Mouse (Mus musculus) erythroblast, embryonic 14.5 days (primary cell): ENCODE results near the gene Adam17. TPM values are rescaled to one million over a fixed set of nuclear protein-coding genes. Genes with fewer than 3 reads are reported as not detected.

ENCODE experiments used
- H3K27me3 ChIP-seq: 2 replicates; pipeline ENCODE4 v1.6.1; 2012; ENCODE audit warnings: inconsistent platforms; ENCODE audit not compliant: control insufficient read depth
- H3K36me3 ChIP-seq: 2 replicates; pipeline ENCODE4 v1.6.1; 2012; ENCODE audit warnings: mild to moderate bottlenecking, inconsistent platforms; ENCODE audit not compliant: control insufficient read depth
- H3K4me1 ChIP-seq: 2 replicates; pipeline ENCODE4 v1.6.1; 2012; ENCODE audit warnings: inconsistent platforms; ENCODE audit not compliant: control insufficient read depth
- H3K4me3 ChIP-seq: replicated peaks from 2 replicates; pipeline ENCODE3; 2012; ENCODE audit warnings: moderate library complexity, mild to moderate bottlenecking, inconsistent platforms
- H3K9me3 ChIP-seq: 2 replicates; pipeline ENCODE4 v1.6.1; 2012; ENCODE audit warnings: low read length, inconsistent platforms, mixed read lengths; ENCODE audit not compliant: control insufficient read depth
- GATA1 ChIP-seq: IDR thresholded peaks from 2 replicates; pipeline ENCODE4 v1.6.1; 2012; ENCODE audit warnings: low read length, inconsistent platforms, mixed read lengths
- TAL1 ChIP-seq: IDR thresholded peaks from 3 replicates; pipeline ENCODE4 v1.6.1; 2012; ENCODE audit warnings: low read length, inconsistent platforms, mixed read lengths
- polyA plus RNA-seq: library from polyadenylated mRNA; stranded (reverse); fragments of >175 nt; gene quantifications from 2 replicates; pipeline ENCODE4 v1.2.3, GENCODE M21; 2012

Adam17 gene
- polyA plus RNA-seq, result 0.50 and 0.58 TPM in 2 replicates

GRCm38 (mm10) chr12:21373100-21373819 lies at the start of gene Adam17:
Adam17 (minus strand) TSS chr12:21373632.
- Histone ChIP-seq H3K36me3 (peaks cover 1% of the 10 kb centered on the region; the same call in 1 of the 2 replicates), H3K4me1 (peaks cover 29% of the 10 kb centered on the region), H3K9me3 (no peaks in the 10 kb centered on the region), H3K4me3 (peak within 1 kb of the TSS; percentile 97), H3K27me3 (no peaks in the 10 kb centered on the region)
- TF ChIP-seq GATA1, result no peak
- no peak for TF ChIP-seq TAL1

- Histone ChIP-seq H3K27me3 (no peaks in the 10 kb centered on the region), H3K9me3 (no peaks in the 10 kb centered on the region), H3K4me1 (peaks cover 38% of the 10 kb centered on the region), H3K4me3 (peak overlapping the region; percentile 95), H3K36me3 (peaks cover 21% of the 10 kb centered on the region)
- TF ChIP-seq GATA1 (no peak), TAL1 (no peak)
Measured at GRCm38 (mm10) chr12:21418621-21419131, 45.2 kb upstream of the Adam17 start.

- peaks cover 39% of the 10 kb centered on the region for H3K4me1 ChIP-seq
Measured at GRCm38 (mm10) chr12:21418083-21418482, 44.7 kb upstream of the Adam17 start.

DNA sequence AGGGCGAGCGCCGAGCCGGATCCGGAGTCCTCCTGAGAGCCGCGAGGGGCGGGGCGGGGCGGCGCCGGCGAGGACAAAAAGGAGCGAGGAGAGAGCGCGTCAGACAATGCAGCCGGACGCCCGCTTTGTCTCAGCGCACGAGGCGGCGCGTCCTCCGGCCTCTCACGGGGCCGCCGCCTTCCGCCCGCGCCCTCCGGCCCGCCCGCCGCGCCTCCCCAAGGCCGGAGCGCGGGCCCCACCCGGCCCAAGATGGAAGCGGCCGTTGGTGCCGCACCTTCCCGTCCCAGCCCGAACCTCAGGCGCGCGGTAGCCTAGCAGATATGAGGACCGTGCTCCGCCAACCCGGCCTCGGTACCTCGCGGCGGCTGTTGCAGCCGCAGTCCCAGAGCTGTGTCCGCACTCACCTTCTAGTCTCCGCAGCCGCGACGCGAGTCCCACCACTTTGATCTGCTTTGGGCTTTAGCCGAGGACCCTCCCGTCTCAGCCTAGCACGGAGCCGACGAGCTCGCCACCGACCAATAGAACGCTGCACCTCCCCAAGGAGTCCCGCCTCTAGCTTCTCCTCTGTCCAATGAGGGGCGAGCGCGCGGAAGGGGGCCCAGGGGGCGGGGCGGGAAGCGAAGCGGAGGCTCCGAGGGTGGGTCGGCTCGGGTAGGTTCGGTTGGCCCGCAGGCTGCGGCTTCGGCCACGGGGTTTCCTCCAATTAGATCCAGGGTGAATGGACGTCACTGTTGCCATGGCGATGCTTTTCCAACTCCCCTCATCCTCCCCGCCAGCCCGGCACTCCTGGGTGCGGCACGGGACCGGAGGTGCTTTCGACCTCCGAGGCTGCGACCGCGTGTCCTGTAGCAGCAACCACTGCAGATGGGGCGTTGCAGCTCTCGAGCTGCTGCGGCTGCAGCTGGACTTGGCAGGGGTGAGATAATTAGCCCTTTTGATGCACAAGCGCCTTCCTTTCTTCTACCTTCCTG lies 44.0 kb upstream of the Adam17 start, which contains the start of gene Ywhaq:
TSS of gene Ywhaq (minus strand) at position 538 of the 971 bp plus-strand sequence.
- Histone ChIP-seq H3K36me3 (peaks cover 34% of the 10 kb centered on the region), H3K4me1 (peaks cover 43% of the 10 kb centered on the region), H3K9me3 (0 out of 2 replicates have a peak, but pooled peaks cover 2% of the 10 kb centered on the region), H3K27me3 (no peaks in the 10 kb centered on the region), H3K4me3 (peak within 1 kb of the TSS; percentile 95)
- TF ChIP-seq GATA1 (no peak), TAL1 (no peak)

More at GRCm38 (mm10) chr12:21418083-21418482, 44.7 kb upstream of the Adam17 start:
- Histone ChIP-seq H3K9me3 (0 out of 2 replicates have a peak, but pooled peaks cover 2% of the 10 kb centered on the region), H3K4me3 (peak overlapping the region; percentile 95), H3K36me3 (peaks cover 27% of the 10 kb centered on the region), H3K27me3 (no peaks in the 10 kb centered on the region)
- TF ChIP-seq TAL1 (no peak), GATA1 (no peak)

DNA sequence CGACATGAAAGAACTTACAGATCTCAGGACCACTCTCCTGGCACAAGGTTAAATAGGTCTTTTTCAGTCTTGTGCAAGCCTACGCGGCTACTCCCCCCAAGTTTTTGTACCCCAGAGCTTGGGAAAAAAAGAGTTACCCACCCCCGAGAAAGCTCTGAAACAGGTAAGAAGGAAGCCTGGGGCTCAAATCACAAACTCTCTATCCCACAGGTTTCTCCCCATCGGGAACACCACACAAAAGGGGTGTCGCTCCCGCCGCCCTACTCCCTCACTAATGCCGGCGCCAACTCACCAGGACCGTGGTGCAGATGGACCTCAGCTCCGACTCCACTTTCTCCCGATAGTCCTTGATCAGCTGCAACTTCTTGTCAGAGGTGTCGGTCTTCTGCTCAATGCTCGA lies 43.1 kb upstream of the Adam17 start:
- 0 out of 2 replicates have a peak, but pooled peaks cover 2% of the 10 kb centered on the region for H3K9me3 ChIP-seq
- TF ChIP-seq GATA1, result no peak
- TF ChIP-seq TAL1, result no peak
- H3K4me1 ChIP-seq, result peaks cover 49% of the 10 kb centered on the region
- no peaks in the 10 kb centered on the region for H3K27me3 ChIP-seq
- H3K36me3 ChIP-seq, result peaks cover 42% of the 10 kb centered on the region
- H3K4me3 ChIP-seq, result peak overlapping the region; percentile 71

- H3K36me3 ChIP-seq, result peaks cover 80% of the 10 kb centered on the region
- TF ChIP-seq GATA1 (no peak), TAL1 (no peak)
- peaks cover 48% of the 10 kb centered on the region for H3K4me1 ChIP-seq
- no peaks in the 10 kb centered on the region for H3K27me3 ChIP-seq
- 0 out of 2 replicates have a peak, but pooled peaks cover 2% of the 10 kb centered on the region for H3K9me3 ChIP-seq
- H3K4me3 ChIP-seq, result no peak overlapping the region
Measured at GRCm38 (mm10) chr12:21410620-21411019, 37.2 kb upstream of the Adam17 start.

GRCm38 (mm10) chr12:21409651-21410050 lies 36.2 kb upstream of the Adam17 start:
- Histone ChIP-seq H3K9me3 (0 out of 2 replicates have a peak, but pooled peaks cover 2% of the 10 kb centered on the region), H3K4me1 (peaks cover 38% of the 10 kb centered on the region), H3K4me3 (no peak overlapping the region), H3K27me3 (no peaks in the 10 kb centered on the region), H3K36me3 (peaks cover 78% of the 10 kb centered on the region)
- TF ChIP-seq TAL1, result no peak
- no peak for TF ChIP-seq GATA1

DNA sequence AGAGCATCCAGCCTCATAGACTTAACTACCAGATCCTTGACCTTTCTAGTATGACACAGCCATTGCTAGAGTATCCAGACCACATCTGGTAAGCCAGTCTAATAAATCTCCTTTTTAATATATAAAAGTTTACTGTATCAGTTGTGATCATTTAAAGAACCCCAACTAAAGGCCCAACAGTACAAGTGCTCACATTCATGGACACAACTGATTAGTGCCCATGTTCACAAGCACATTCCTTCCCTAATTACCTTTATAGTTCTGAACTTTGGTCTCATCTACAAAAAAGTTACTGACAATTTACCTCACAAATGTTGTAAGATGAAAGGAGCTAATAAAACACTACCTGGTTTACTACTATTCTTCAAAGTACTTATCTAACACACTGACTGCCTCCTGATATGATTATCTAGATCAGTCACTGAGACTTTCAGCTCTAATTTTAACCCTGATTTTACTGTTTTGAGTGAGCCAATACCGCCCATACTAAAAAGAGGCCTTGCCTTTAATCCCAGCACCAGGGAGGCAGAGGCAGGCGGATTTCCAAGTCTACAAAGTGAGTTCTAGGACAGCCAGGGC lies 35.4 kb upstream of the Adam17 start:
- H3K27me3 ChIP-seq, result no peaks in the 10 kb centered on the region
- peaks cover 71% of the 10 kb centered on the region for H3K36me3 ChIP-seq
- no peak for TF ChIP-seq GATA1
- no peak for TF ChIP-seq TAL1
- H3K4me1 ChIP-seq, result peaks cover 34% of the 10 kb centered on the region
- no peak overlapping the region for H3K4me3 ChIP-seq
- H3K9me3 ChIP-seq, result 0 out of 2 replicates have a peak, but pooled peaks cover 2% of the 10 kb centered on the region
